Mouse (Mus musculus): ENCODE data around the gene Hspa12a. TPM values are rescaled to one million over a fixed set of nuclear protein-coding genes. Genes with fewer than 3 reads are reported as not detected.

Hspa12a gene
- total RNA-seq, 1 experiment from 2014 or later, result 0.81 TPM

DNA sequence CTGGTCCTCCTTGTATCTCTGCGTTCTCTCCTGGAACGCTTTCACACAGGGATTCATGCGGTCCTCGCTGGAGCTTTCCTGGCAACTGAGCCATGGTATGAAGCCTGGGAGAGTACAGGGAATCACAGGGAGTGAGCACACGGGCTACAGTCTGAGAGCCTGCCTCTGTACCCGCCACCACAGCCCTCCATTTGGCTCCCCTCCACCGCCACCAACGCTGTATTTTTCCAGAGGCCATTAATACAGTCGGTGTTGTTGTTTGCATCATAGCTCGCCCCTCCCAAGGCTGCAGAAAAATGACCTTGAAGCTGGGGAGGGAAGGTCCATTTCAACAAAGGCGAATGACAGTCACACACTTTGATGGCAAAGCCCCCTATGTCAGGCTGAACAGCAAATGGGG is 154.3 kb downstream of the Hspa12a start:
- ATAC-seq (ENCODE audit: extremely low read depth, insufficient number of reproducible peaks, low FRiP score, poor library complexity, severe bottlenecking), result no peak

DNA sequence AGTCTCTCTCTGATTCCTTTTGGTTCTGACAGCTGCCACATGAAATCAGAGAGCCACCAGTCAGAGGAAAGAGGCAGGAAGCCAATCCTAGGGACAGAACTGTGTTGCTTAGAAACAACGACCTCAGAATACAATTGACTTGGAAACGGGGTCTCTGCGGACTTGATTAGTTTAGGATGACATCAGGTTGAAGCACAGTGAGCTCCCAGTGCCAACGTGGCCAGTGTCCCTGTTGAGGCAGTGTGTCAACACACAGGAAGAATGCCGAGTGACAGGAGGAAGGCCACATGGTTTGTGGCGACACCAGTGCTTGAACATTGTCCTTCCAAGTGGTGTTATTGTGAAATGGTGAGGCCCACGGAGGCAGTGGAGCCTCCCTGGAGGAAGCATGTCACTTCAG is 159.5 kb downstream of the Hspa12a start:
- ATAC-seq (ENCODE audit: extremely low read depth, insufficient number of reproducible peaks, low FRiP score, poor library complexity, severe bottlenecking), result no peak

GRCm38 (mm10) chr19:58781566-58781965 is 161.9 kb downstream of the Hspa12a start:
- no peak for ATAC-seq (ENCODE audit: extremely low read depth, insufficient number of reproducible peaks, low FRiP score, poor library complexity, severe bottlenecking)

DNA sequence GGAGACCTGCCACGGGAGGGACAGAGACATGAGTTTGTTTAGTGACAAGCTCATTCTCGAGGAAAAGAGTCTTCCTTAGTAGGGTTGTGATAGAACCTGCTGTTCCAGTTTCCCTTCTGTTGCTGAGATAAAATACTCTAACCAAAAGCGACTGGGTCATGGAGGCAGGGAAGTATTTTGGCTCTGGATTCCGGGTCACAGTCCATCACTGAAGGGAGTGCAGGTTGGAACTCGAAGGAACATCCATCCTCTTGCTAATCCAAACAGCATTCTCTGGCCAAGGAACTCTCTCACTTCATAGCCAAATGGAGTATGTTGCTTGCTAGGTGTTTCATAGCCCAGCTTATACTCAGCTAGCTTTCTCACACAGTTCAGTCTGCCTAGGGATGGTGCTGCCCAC is 167.0 kb downstream of the Hspa12a start:
- ATAC-seq (ENCODE audit: extremely low read depth, insufficient number of reproducible peaks, low FRiP score, poor library complexity, severe bottlenecking), result no peak

GRCm38 (mm10) chr19:58767329-58767728 is 176.1 kb downstream of the Hspa12a start:
- ATAC-seq (ENCODE audit: extremely low read depth, insufficient number of reproducible peaks, low FRiP score, poor library complexity, severe bottlenecking), result no peak

DNA sequence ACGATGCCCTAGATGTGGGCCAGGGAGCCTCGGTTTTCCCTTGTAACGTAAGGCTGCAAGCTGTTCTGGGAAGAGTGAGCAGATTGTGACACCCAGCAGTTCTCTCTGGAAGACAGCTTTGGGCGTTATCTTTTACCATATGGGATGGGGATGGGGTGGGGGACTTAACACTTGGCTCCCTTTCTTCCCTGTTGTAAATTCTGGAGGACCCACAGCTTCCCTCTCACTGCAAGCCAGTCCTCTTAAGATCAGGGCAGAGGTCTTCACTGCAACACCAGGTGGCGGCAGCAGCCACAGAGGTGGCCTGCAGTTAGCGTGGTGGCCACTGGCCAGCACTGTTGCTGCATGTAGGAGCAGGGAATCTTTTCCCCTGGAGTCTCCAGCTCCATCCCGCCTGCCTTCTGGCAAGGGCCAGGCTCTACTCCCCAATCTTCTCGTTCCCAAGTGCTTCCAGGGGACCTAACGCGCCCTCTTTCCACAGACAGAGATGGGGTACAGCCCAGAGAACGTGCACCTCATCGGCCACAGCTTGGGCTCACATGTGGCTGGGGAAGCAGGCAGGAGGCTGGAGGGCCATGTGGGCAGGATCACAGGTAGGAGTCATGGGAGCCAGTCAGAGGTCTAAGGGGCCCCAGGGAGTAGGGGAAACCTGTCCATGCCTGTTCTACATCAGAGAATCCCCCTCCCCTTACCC is 180.5 kb downstream of the Hspa12a start:
- no peak for ATAC-seq (ENCODE audit: extremely low read depth, insufficient number of reproducible peaks, low FRiP score, poor library complexity, severe bottlenecking)

DNA sequence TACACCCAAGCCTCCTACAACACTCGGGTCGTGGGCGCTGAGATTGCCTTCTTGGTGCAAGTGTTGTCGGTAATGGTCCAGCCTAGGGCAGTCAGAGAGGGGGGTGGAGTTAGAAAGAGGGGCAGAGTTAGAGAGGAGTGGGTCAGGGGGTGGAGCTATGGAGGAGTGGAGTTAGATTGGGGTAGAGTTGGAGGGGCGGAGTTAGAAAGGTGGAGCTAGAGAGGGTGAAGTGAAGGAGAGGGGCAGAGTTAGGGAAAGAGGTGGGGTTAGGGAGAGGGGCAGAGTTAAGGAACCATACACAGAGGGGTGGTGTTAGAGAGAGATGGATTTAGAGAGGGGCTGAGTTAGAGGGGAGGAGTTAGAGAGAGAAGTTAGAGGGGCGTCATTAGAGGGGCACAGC is 181.1 kb downstream of the Hspa12a start:
- ATAC-seq (ENCODE audit: extremely low read depth, insufficient number of reproducible peaks, low FRiP score, poor library complexity, severe bottlenecking), result no peak

DNA sequence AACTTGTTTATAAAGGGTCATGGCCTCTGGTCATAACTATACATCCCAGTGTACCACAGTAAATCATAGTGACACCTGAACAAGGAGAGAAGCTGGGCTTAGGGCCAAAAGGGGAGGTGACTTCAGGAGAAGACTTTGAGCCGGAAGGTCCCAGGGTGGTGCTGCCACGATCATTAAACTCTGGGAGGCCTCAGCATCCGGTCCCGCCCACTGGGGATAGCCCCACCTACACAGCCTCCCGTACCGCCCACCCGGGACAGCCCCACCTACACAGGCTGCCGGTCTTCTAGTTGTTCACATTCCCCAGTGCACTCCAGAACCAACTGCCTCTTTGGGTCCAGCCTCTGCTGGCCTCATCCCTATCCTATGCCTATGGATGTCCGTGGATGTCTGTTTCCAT is 184.0 kb downstream of the Hspa12a start, which contains the start of gene Pnliprp2:
TSS of gene Pnliprp2 (plus strand) at position 297 of the 400 bp plus-strand sequence.
- no peak for ATAC-seq (ENCODE audit: extremely low read depth, insufficient number of reproducible peaks, low FRiP score, poor library complexity, severe bottlenecking)

DNA sequence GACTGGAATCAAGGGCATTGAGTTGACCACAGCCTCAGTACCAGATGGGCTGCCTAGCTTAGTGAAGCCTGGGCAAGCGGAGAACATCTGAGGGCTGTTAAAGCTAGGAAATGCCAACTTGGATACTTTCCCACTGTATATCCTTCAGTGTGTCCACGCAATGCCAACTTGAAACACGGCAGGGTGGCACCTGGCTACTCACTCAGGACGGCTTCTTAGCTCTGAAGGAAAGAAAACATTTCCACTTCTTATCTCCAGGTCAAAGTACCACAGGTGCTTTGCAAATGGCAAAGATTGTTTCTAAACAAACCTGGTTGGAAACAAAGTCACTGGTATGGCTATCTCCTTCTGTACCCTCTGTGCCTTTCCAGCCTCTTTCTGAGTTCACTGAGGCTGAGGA is 184.6 kb downstream of the Hspa12a start:
- no peak for ATAC-seq (ENCODE audit: extremely low read depth, insufficient number of reproducible peaks, low FRiP score, poor library complexity, severe bottlenecking)

DNA sequence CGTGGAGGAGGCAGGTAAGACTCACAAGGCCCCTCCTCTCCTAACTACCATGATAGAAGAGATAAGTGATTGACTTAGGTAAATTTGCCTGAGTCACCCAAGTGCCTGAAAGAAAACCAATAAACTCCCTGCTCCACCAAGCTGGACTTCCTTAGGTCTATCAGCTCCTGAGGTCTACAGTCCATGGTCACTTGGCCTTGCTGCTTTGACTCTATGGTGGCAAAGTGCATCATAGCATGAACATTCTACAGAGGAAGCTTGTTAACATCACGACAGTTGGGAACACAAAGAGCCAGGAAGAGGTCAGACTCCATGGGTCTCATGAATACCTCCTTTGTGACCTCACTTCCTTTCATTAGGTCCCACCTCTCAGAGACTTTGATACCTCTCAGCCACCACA is 191.9 kb downstream of the Hspa12a start:
- ATAC-seq (ENCODE audit: extremely low read depth, insufficient number of reproducible peaks, low FRiP score, poor library complexity, severe bottlenecking), result no peak

DNA sequence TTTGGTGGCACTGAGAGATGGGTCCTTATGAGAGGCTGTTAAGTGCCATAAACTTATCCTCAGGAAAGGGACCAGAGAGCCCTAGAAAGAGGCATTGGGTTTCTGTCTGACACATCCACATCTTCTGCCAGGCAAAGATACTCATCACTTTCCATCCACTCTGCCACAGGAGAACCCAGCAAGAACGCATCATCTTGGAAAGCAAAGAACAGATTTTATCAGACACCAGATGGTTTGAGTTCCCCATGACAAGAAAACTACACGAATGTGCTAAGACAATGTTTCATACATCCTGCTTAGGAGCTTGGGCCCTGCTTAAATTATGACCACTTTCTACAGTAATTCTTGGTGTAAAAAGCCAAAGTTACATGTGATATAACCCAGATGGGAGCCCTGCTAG is 192.6 kb downstream of the Hspa12a start:
- ATAC-seq (ENCODE audit: extremely low read depth, insufficient number of reproducible peaks, low FRiP score, poor library complexity, severe bottlenecking), result no peak

- ATAC-seq (ENCODE audit: extremely low read depth, insufficient number of reproducible peaks, low FRiP score, poor library complexity, severe bottlenecking), result no peak
Measured at GRCm38 (mm10) chr19:58747498-58748000, 195.9 kb downstream of the Hspa12a start.

Other genes starting within 250 kb of the Hspa12a start
- gene Pnliprp1, start 214.8 kb downstream of the Hspa12a start, total RNA-seq (2017), result not detected in 2 replicates
- gene Pnliprp2, start 183.9 kb downstream of the Hspa12a start, total RNA-seq (2017), result not detected in 2 replicates
- gene 1700019N19Rik, start 149.2 kb downstream of the Hspa12a start, total RNA-seq (2017), result not detected in 2 replicates
- gene Eno4, start 229 bp downstream of the Hspa12a start, total RNA-seq (2017), result not detected in 2 replicates
- 0.81 and 0.86 TPM in 2 replicates for gene Shtn1, start 132.4 kb upstream of the Hspa12a start, total RNA-seq (2017)
- not detected in 2 replicates for gene Vax1, start 226.4 kb upstream of the Hspa12a start, total RNA-seq (2017)